Mouse (Mus musculus) small intestine, adult 2 months (tissue): ENCODE results near the gene Cnnm2. TPM values are rescaled to one million over a fixed set of nuclear protein-coding genes. Genes with fewer than 3 reads are reported as not detected.

Experiments
- H3K27ac ChIP-seq: fragments of 200-500 bp; 2 replicates; pipeline ENCODE4 v1.5.1; 2012; ENCODE audit warnings: low read depth, low read length, control low read depth, inconsistent platforms; ENCODE audit not compliant: insufficient read depth
- H3K27me3 ChIP-seq: fragments of 200-500 bp; 2 replicates; pipeline ENCODE4 v1.6.1; 2012; ENCODE audit warnings: mild to moderate bottlenecking, moderate library complexity, low read length, inconsistent platforms; ENCODE audit not compliant: control insufficient read depth, insufficient read depth
- H3K36me3 ChIP-seq: fragments of 200-500 bp; 2 replicates; pipeline ENCODE4 v1.6.1; 2012; ENCODE audit warnings: mild to moderate bottlenecking, low read length, control low read depth, inconsistent platforms; ENCODE audit not compliant: control insufficient read depth, insufficient read depth
- H3K4me1 ChIP-seq: fragments of 200-500 bp; 2 replicates; pipeline ENCODE4 v1.6.1; 2012; ENCODE audit warnings: low read length, inconsistent platforms, mixed read lengths; ENCODE audit not compliant: control insufficient read depth, insufficient read depth, insufficient read length
- H3K4me3 ChIP-seq: fragments of 200-500 bp; 2 replicates; pipeline ENCODE4 v1.5.1; 2012; ENCODE audit warnings: low read depth, mild to moderate bottlenecking, control low read depth, inconsistent platforms, low read length, moderate library complexity
- CTCF ChIP-seq: fragments of 200-500 bp; IDR thresholded peaks from 2 replicates; pipeline ENCODE4 v1.5.1; 2012; ENCODE audit warnings: low read depth, mild to moderate bottlenecking, control low read depth, inconsistent platforms, low read length, moderate library complexity, mixed read lengths; ENCODE audit not compliant: insufficient replicate concordance, insufficient read length; ENCODE audit errors: extremely low read depth
- POLR2A ChIP-seq: fragments of 200-500 bp; IDR thresholded peaks from 2 replicates; pipeline ENCODE4 v1.6.1; 2012; ENCODE audit warnings: low read depth, mild to moderate bottlenecking, control low read depth, inconsistent platforms, low read length, moderate library complexity
- WGBS: fragments of 180-500 bp; shearing (Covaris S2); methylation state at CpG from one replicate; pipeline ENCODE4 v1.1.7; 2018; 5-methylcytosine and 5-hydroxymethylcytosine counted together
- polyA plus RNA-seq: library from polyadenylated mRNA; depleted of rRNA; stranded (reverse); fragments of >200 nt; gene quantifications from 2 replicates; pipeline ENCODE4 v1.2.3, GENCODE M21; 2012

Gene Cnnm2
- polyA plus RNA-seq, 1 experiment: 16.9 TPM

DNA sequence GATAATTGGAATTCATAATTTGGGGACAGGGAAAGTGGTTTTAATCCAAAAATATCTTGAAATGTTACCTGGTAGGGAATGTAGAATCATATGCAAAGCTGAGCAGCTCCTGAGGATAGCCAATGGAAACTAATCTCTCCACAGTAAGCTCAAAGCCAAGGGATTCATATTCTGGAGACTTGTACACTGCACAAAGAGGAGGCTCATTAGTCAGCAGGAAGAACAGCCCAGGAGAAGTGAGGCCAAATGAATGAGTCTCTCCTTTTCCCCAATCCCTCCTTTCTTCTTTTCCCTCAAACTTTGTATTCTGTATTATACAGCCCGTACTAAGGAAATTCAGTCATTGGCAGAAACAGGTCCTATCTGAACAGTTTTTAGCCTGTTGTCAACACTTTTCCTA lies 143.5 kb downstream of the Cnnm2 start:
- H3K4me1 ChIP-seq: 0 out of 2 replicates have a peak, but pooled peaks cover 1% of the 10 kb centered on the region
- WGBS: 89% methylated on average over 1 of the region's 1 CpGs
- H3K27ac ChIP-seq: no peak overlapping the region
- no peaks in the 10 kb centered on the region for H3K27me3 ChIP-seq
- H3K4me3 ChIP-seq: no peak overlapping the region
- H3K36me3 ChIP-seq: 0 out of 2 replicates have a peak, but pooled peaks cover 1% of the 10 kb centered on the region
- TF ChIP-seq CTCF: no peak
- no peak for TF ChIP-seq POLR2A

DNA sequence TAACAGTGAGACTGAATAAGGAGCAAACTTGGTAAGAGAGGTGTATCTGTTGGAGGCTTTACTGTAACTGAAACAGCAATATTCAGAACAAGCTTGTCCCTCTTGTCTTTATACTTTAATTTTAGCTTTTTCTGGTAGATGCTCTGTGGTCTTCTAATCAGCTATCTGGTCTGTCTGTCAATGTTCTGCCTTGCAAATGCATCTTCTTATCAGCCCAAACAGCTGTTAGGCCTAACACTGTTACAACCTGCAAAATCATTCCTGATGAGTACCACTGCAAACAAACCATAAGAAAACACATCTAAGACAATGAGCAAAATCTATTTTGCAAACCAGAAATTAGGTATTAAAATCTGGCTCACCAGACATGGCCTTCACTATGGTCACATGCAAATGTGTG lies 144.0 kb downstream of the Cnnm2 start:
- TF ChIP-seq CTCF (no peak), POLR2A (no peak)
- Histone ChIP-seq H3K27ac (no peak overlapping the region), H3K4me1 (no peaks in the 10 kb centered on the region), H3K27me3 (no peaks in the 10 kb centered on the region), H3K4me3 (no peak overlapping the region), H3K36me3 (0 out of 2 replicates have a peak, but pooled peaks cover 1% of the 10 kb centered on the region)

DNA sequence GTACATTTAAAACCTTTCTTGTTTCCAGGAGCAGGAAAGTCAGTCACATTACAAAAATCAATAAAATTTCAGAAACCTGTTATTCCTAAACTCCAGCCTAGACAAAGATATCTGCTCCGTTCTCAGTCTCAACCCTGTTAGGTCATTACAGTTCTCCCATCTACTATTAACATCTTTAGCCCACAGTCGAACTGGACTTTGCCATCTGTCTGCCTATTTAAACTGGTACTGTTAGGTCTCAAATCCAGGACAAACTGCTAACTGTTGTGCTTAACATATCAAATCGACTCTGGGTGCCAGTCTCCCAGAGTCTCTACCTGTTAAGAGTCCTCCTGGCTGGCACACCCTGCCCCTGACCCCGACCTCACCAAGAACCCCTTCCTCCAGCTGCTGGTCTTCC lies 144.6 kb downstream of the Cnnm2 start:
- H3K36me3 ChIP-seq: 0 out of 2 replicates have a peak, but pooled peaks cover 1% of the 10 kb centered on the region
- no peak for TF ChIP-seq CTCF
- no peak for TF ChIP-seq POLR2A
- H3K27ac ChIP-seq: no peak overlapping the region

DNA sequence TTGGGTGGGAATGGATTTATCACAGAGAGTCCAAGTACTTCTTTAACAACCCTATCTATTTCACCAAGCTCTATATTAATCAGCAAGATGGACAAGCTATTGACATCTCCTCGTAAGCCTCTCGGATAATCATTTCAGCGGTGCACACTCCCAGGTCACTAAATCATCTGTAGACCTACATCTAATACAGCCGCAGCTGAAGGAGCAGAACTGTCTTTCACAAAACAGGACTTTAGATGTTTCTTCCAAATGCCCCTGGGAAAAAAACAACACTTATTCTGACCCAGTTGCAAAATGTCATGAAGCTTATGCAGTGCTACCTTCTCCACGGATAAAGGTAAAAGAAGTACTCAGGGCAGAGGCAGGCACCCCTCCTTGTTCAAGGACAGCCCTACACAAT lies 146.8 kb downstream of the Cnnm2 start:
- Histone ChIP-seq H3K27ac (no peak overlapping the region; the same call in 1 of the 2 replicates), H3K4me3 (no peak overlapping the region), H3K36me3 (0 out of 2 replicates have a peak, but pooled peaks cover 1% of the 10 kb centered on the region), H3K4me1 (no peaks in the 10 kb centered on the region), H3K27me3 (no peaks in the 10 kb centered on the region)
- no peak for TF ChIP-seq CTCF
- 88% methylated on average over 5 of the region's 5 CpGs for WGBS

More for the DNA sequence above, 144.6 kb downstream of the Cnnm2 start:
- no peaks in the 10 kb centered on the region for H3K27me3 ChIP-seq
- H3K4me3 ChIP-seq: no peak overlapping the region
- no peaks in the 10 kb centered on the region for H3K4me1 ChIP-seq
- 63% methylated on average over 4 of the region's 4 CpGs for WGBS

DNA sequence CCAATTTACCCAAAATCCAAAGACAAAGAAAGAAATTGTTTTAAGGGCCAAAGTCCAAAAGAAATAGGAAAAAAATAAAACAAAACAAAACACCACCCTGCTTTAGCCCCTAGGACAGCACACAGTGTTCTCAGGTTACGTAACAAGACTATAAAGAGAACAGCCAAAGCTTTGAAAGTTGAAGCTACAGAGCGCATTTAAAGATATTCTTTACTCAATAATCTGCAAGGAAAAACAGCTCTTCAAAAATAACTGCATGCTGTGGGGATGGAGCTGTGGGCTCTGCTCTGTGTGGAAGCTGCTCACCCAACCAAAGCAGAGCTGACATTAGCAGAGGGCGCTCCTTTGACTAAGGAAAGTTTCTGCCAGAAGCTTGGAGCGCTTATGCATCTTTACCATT lies 147.6 kb downstream of the Cnnm2 start:
- 93% methylated on average over 4 of the region's 4 CpGs for WGBS
- Histone ChIP-seq H3K27ac (no peak overlapping the region; the same call in 1 of the 2 replicates), H3K4me1 (no peaks in the 10 kb centered on the region), H3K36me3 (no peaks in the 10 kb centered on the region), H3K4me3 (no peak overlapping the region), H3K27me3 (no peaks in the 10 kb centered on the region)
- TF ChIP-seq POLR2A: no peak
- no peak for TF ChIP-seq CTCF

DNA sequence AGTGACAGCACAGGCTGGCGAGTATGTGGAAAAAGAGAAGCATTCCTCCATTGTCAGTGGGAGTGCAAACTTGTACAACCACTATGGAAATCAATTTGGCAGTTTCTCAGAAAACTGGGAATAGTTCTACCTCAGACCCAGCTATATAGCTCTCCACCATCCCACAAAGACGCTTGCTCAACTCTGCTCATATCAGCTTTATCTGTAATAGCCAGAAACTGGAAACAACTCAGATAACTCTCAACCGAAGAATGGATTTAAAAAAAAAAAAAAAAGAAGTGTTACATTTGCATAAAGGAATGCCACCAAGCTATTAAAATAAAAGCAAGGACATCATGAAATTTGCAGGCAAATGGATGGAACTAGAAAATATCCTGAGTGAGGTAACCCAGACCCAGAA lies 150.1 kb downstream of the Cnnm2 start:
- Histone ChIP-seq H3K27ac (no peak overlapping the region), H3K4me3 (no peak overlapping the region), H3K36me3 (no peaks in the 10 kb centered on the region), H3K27me3 (no peaks in the 10 kb centered on the region), H3K4me1 (no peaks in the 10 kb centered on the region)
- 58% methylated on average over 3 of the region's 3 CpGs for WGBS
- TF ChIP-seq CTCF (no peak), POLR2A (no peak)

DNA sequence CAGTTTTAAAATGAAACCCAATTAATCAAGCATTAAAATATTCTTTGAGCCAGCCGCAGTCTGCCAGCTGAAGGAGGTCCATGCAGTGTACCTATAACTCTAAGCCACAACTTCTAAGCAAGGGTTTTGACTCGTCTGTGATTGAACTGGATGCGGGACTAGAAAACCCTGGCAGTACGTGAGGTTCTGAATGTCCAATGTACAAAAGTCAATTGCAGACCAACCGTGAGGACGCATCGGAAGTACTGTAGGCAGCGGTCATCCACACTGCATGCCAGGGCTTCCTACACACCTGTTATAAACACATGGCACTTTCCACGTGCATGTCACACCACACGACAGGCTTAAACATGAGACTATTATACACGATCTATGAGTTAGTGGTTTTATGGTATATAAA lies 152.2 kb downstream of the Cnnm2 start:
- TF ChIP-seq CTCF (no peak), POLR2A (no peak)
- no peak overlapping the region for H3K27ac ChIP-seq
- no peaks in the 10 kb centered on the region for H3K27me3 ChIP-seq
- H3K4me1 ChIP-seq: no peaks in the 10 kb centered on the region
- WGBS: 94% methylated on average over 11 of the region's 11 CpGs
- no peak overlapping the region for H3K4me3 ChIP-seq
- no peaks in the 10 kb centered on the region for H3K36me3 ChIP-seq

DNA sequence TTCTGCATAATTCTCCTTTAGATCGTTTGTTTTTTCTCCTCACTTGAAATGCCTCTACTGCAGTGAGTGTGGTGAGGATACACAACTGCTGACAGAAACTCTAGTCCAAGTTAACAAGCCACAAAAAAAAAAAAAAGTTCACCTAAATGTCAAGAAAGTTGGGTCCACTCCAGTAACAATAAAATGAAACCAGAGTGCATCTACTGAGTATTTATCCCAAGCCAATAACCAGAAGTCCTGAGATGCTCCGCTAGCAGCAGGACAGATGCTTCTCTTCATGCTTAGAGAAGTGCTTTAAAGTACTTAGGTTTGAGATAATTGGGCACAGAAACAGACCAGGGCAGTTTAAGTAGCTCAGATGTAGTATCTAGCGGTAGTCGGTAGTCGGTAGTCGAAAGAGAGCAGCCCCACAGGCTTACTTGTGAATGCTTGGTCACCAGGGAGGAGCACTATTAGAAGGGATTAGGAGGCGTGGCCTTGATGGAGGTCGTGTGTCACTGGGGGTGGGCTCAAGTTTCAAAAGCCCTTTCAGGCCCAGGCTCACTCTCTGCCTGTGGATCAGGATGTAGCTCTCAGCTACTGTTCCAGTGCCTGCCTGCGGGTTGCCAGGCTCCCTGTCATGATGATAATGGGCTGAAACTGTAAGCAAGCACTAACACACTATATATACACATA lies 154.1 kb downstream of the Cnnm2 start:
- no peak overlapping the region for H3K27ac ChIP-seq
- TF ChIP-seq POLR2A (no peak), CTCF (no peak)
- no peaks in the 10 kb centered on the region for H3K27me3 ChIP-seq
- WGBS: 73% methylated on average over 9 of the region's 9 CpGs
- H3K36me3 ChIP-seq: no peaks in the 10 kb centered on the region
- no peak overlapping the region for H3K4me3 ChIP-seq
- H3K4me1 ChIP-seq: no peaks in the 10 kb centered on the region
